Mouse (Mus musculus) myocyte (in vitro differentiated cells): Measurements from ENCODE around the gene Kctd11.

Source experiments
- POLR2A ChIP-seq: IDR thresholded peaks from one replicate; pipeline ENCODE4 v1.6.1; 2011; ENCODE audit warnings: low read depth, mild to moderate bottlenecking, control low read depth, moderate library complexity; ENCODE audit not compliant: insufficient read length
- TCF12 ChIP-seq: IDR thresholded peaks from one replicate; pipeline ENCODE4 v1.6.1; 2011; ENCODE audit warnings: mild to moderate bottlenecking, control low read depth; ENCODE audit not compliant: poor library complexity, insufficient read depth, severe bottlenecking
- USF1 ChIP-seq: IDR thresholded peaks from one replicate; pipeline ENCODE4 v1.6.1; 2011; ENCODE audit warnings: low read depth, mild to moderate bottlenecking, control low read depth, moderate library complexity

GRCm38 (mm10) chr11:69919661-69920265, 38.6 kb upstream of the Kctd11 start:
- TF ChIP-seq USF1 (no peak), POLR2A (no peak), TCF12 (no peak)
